25 mouse cellular contexts compared by ENCODE assay signal in genomic region chr9:58321681-58322080, GRCm38 (mm10). TPM values are rescaled to one million over a fixed set of nuclear protein-coding genes. Genes with fewer than 3 reads are reported as not detected.
DNase-seq lines count a peak whose midpoint lies in the region; ATAC-seq and TF ChIP-seq lines count a peak whose summit lies in the region.
"Had no signal": no experiment of that assay in that cellular context is flagged by ENCODE, and none has a peak within 500 bp of the region (broad histone marks: within the 10 kb centered on the region; RNA-seq: fewer than 3 reads in every experiment).

No protein-coding gene starts in this region.

- 96% methylated on average over 3 of the region's 3 CpGs for WGBS in intestine, postnatal 0 days
- 96% methylated on average over 3 of the region's 3 CpGs for WGBS in intestine, embryonic 15.5 days
- 95% methylated on average over 3 of the region's 3 CpGs for whole genome bisulfite sequencing in lung, embryonic 14.5 days
- 86% methylated on average over 3 of the region's 3 CpGs for WGBS in bone marrow, adult 2 months

- no peaks in the 10 kb centered on the region for H3K36me3 ChIP-seq in intestine, postnatal 0 days (ENCODE audit: control insufficient read depth, insufficient read depth)
- no peaks in the 10 kb centered on the region for H3K36me3 ChIP-seq in intestine, embryonic 15.5 days
- H3K36me3 ChIP-seq in lung, embryonic 14.5 days (ENCODE audit: insufficient read depth), result no peaks in the 10 kb centered on the region
- no peaks in the 10 kb centered on the region for H3K36me3 ChIP-seq in ES-Bruce4 (ENCODE audit: control insufficient read depth, insufficient read depth, low read length, poor library complexity, severe bottlenecking)
- H3K36me3 ChIP-seq: embryonic facial prominence, embryonic 15.5 days; forebrain, embryonic 12.5 days; limb, embryonic 15.5 days; stomach, embryonic 15.5 days had no signal

- H3K9ac ChIP-seq in intestine, postnatal 0 days (ENCODE audit: low read depth, low read length), result no peak overlapping the region
- no peak overlapping the region for H3K9ac ChIP-seq in intestine, embryonic 15.5 days
- H3K9ac ChIP-seq in lung, embryonic 14.5 days, result no peak overlapping the region
- H3K9ac ChIP-seq in ES-Bruce4 (ENCODE audit: low read depth, poor library complexity, severe bottlenecking), result no peak overlapping the region
- H3K9ac ChIP-seq: embryonic facial prominence, embryonic 15.5 days; forebrain, embryonic 12.5 days; limb, embryonic 15.5 days; stomach, embryonic 15.5 days had no signal

- H3K4me2 ChIP-seq in intestine, postnatal 0 days (replicated peaks; ENCODE audit: low read depth), result no peak overlapping the region
- H3K4me2 ChIP-seq in intestine, embryonic 15.5 days (replicated peaks), result no peak overlapping the region
- H3K4me2 ChIP-seq in lung, embryonic 14.5 days, result no peak overlapping the region
- H3K4me2 ChIP-seq: embryonic facial prominence, embryonic 15.5 days; forebrain, embryonic 12.5 days; limb, embryonic 15.5 days; stomach, embryonic 15.5 days had no signal

- H3K27me3 ChIP-seq in intestine, postnatal 0 days (replicated peaks; ENCODE audit: control insufficient read depth, insufficient read depth, low read length), result no peaks in the 10 kb centered on the region
- no peaks in the 10 kb centered on the region; the same call in 1 of the 2 replicates for H3K27me3 ChIP-seq in intestine, embryonic 15.5 days (replicated peaks)
- H3K27me3 ChIP-seq in lung, embryonic 14.5 days (ENCODE audit: insufficient read depth, low read length), result no peaks in the 10 kb centered on the region
- H3K27me3 ChIP-seq in ES-Bruce4 (ENCODE audit: control insufficient read depth, insufficient read depth, low read length, poor library complexity, severe bottlenecking), result no peaks in the 10 kb centered on the region
- H3K27me3 ChIP-seq: embryonic facial prominence, embryonic 15.5 days; forebrain, embryonic 12.5 days; limb, embryonic 15.5 days; stomach, embryonic 15.5 days had no signal

- peak; percentile 41; the same call in 1 of the 2 replicates for TF ChIP-seq CTCF in intestine, postnatal 0 days (IDR thresholded peaks at IDR 0.05; ENCODE audit: low read depth)
- TF ChIP-seq CTCF in lung, embryonic 14.5 days (IDR thresholded peaks at IDR 0.05; ENCODE audit: low read depth), result peak; percentile 45
- TF ChIP-seq CTCF in ES-Bruce4 (IDR thresholded peaks at IDR 0.05; ENCODE audit: low read depth, low read length), result peak; percentile 38
- TF ChIP-seq CTCF in bone marrow, adult 2 months (IDR thresholded peaks at IDR 0.05; ENCODE audit: control insufficient read depth, insufficient read depth, low read length), result peak; percentile 31; the same call in 1 of the 2 replicates

- no peak for DNase-seq in lung, embryonic 14.5 days
- DNase-seq in lung, postnatal 4 days, result no peak
- DNase-seq in frontal cortex, postnatal 10 days (ENCODE audit: low spot score in 2 of 2), result no peak
- no peak for DNase-seq in urinary bladder, adult 18-20 months (ENCODE audit: low spot score in 2 of 2)
- DNase-seq: cerebellum, postnatal 10 days; embryo, embryonic 11 days; heart, adult 11 months; kidney, adult 11 months; kidney, postnatal 36 days; lung, postnatal 14 days; right cerebral cortex, adult 18-20 months; spleen, adult 18-20 months; thymus, postnatal 25 days had no signal

- no peak overlapping the region for H3K4me3 ChIP-seq in intestine, postnatal 0 days (ENCODE audit: low read depth, low read length)
- H3K4me3 ChIP-seq in intestine, embryonic 15.5 days (replicated peaks), result no peak overlapping the region
- no peak overlapping the region for H3K4me3 ChIP-seq in lung, embryonic 14.5 days (ENCODE audit: low read depth, low read length)
- no peak overlapping the region for H3K4me3 ChIP-seq in ES-Bruce4 (ENCODE audit: low read depth, low read length)
- H3K4me3 ChIP-seq in bone marrow, adult 2 months (replicated peaks; ENCODE audit: control insufficient read depth, low read depth, low read length), result no peak overlapping the region
- H3K4me3 ChIP-seq: embryonic facial prominence, embryonic 15.5 days; forebrain, embryonic 12.5 days; limb, embryonic 15.5 days; stomach, embryonic 15.5 days had no signal

- H3K4me1 ChIP-seq in intestine, postnatal 0 days (replicated peaks; ENCODE audit: control insufficient read depth, insufficient read depth, low read length), result no peaks in the 10 kb centered on the region
- peaks cover 4% of the 10 kb centered on the region; the same call in 1 of the 2 replicates for H3K4me1 ChIP-seq in intestine, embryonic 15.5 days (replicated peaks)
- H3K4me1 ChIP-seq in lung, embryonic 14.5 days (ENCODE audit: insufficient read depth), result peaks cover 11% of the 10 kb centered on the region; the same call in 1 of the 2 replicates
- no peaks in the 10 kb centered on the region for H3K4me1 ChIP-seq in ES-Bruce4 (ENCODE audit: control insufficient read depth, insufficient read depth, low read length)
- H3K4me1 ChIP-seq in bone marrow, adult 2 months (ENCODE audit: control insufficient read depth, insufficient read depth, low read length), result no peaks in the 10 kb centered on the region

- no peak for TF ChIP-seq EP300 in ES-Bruce4 (IDR thresholded peaks at IDR 0.05; ENCODE audit: insufficient read depth, low read depth, low read length)

- TF ChIP-seq POLR2A in ES-Bruce4 (IDR thresholded peaks at IDR 0.05; ENCODE audit: insufficient read depth, low read length), result no peak
- TF ChIP-seq POLR2A in bone marrow, adult 2 months (IDR thresholded peaks at IDR 0.05; ENCODE audit: borderline replicate concordance, control insufficient read depth, low read depth, low read length), result no peak

- no peak for ATAC-seq in intestine, postnatal 0 days
- no peak for ATAC-seq in intestine, embryonic 15.5 days
- no peak for ATAC-seq in lung, embryonic 14.5 days (ENCODE audit: insufficient read depth)
- ATAC-seq: CD4-positive, CD25-positive, alpha-beta regulatory T cell, adult 4 months had no signal

- H3K27ac ChIP-seq in intestine, postnatal 0 days (ENCODE audit: low read depth, low read length), result no peak overlapping the region
- no peak overlapping the region for H3K27ac ChIP-seq in intestine, embryonic 15.5 days
- no peak overlapping the region for H3K27ac ChIP-seq in lung, embryonic 14.5 days (ENCODE audit: low read depth)
- no peak overlapping the region for H3K27ac ChIP-seq in ES-Bruce4 (ENCODE audit: insufficient read depth, low read length)
- H3K27ac ChIP-seq in bone marrow, adult 2 months (ENCODE audit: control insufficient read depth, insufficient read depth, low read depth, low read length, poor library complexity), result no peak overlapping the region
- H3K27ac ChIP-seq: embryonic facial prominence, embryonic 15.5 days; forebrain, embryonic 12.5 days; limb, embryonic 15.5 days; stomach, embryonic 15.5 days had no signal

- no peaks in the 10 kb centered on the region for H3K9me3 ChIP-seq in intestine, postnatal 0 days (ENCODE audit: control insufficient read depth)
- H3K9me3 ChIP-seq in intestine, embryonic 15.5 days, result no peaks in the 10 kb centered on the region
- H3K9me3 ChIP-seq in lung, embryonic 14.5 days (ENCODE audit: low read depth, low read length), result no peaks in the 10 kb centered on the region
- no peaks in the 10 kb centered on the region for H3K9me3 ChIP-seq in ES-Bruce4 (replicated peaks; ENCODE audit: control insufficient read depth, insufficient read depth, low read length, poor library complexity, severe bottlenecking)
- H3K9me3 ChIP-seq: embryonic facial prominence, embryonic 15.5 days; forebrain, embryonic 12.5 days; limb, embryonic 15.5 days; stomach, embryonic 15.5 days had no signal

RNA-seq across cellular contexts. Expression of gene Loxl1, which starts 8.7 kb away (rescaled TPM):
- polyA plus RNA-seq in intestine, postnatal 0 days (2015; fragmentation: Nextera tagmentation; extraction: Ambion mirVana), result 21.6 and 23.8 TPM in 2 replicates
- 34.1 and 36.2 TPM in 2 replicates for polyA plus RNA-seq in intestine, embryonic 15.5 days (2015; fragmentation: Nextera tagmentation; extraction: Ambion mirVana)
- 34.4 and 37.1 TPM in 2 replicates for polyA plus RNA-seq in lung, embryonic 14.5 days (2014; fragmentation: Nextera tagmentation; extraction: Ambion mirVana)
- polyA plus RNA-seq in ES-Bruce4 (2011; ENCODE audit: insufficient read depth, insufficient read length, low read depth, missing spikeins), result 3.4 and 3.6 TPM in 2 replicates
- 4.0 and 5.2 TPM in 2 replicates for polyA plus RNA-seq in bone marrow, adult 2 months (2011; ENCODE audit: insufficient read depth, insufficient read length, low replicate concordance, missing spikeins)
- polyA plus RNA-seq: CD4-positive, CD25-positive, alpha-beta regulatory T cell, adult 4 months had no signal

RNA-seq across cellular contexts. Expression of gene Tbc1d21, which starts 48.6 kb away (rescaled TPM):
- not detected in 2 replicates for polyA plus RNA-seq in intestine, postnatal 0 days (2015; fragmentation: Nextera tagmentation; extraction: Ambion mirVana)
- polyA plus RNA-seq in intestine, embryonic 15.5 days (2015; fragmentation: Nextera tagmentation; extraction: Ambion mirVana), result not detected in 2 replicates
- polyA plus RNA-seq in lung, embryonic 14.5 days (2014; fragmentation: Nextera tagmentation; extraction: Ambion mirVana), result not detected in 2 replicates
- not detected in 2 replicates for polyA plus RNA-seq in ES-Bruce4 (2011; ENCODE audit: insufficient read depth, insufficient read length, low read depth, missing spikeins)
- polyA plus RNA-seq in bone marrow, adult 2 months (2011; ENCODE audit: insufficient read depth, insufficient read length, low replicate concordance, missing spikeins), result not detected in 2 replicates
- polyA plus RNA-seq: CD4-positive, CD25-positive, alpha-beta regulatory T cell, adult 4 months; embryonic facial prominence, embryonic 15.5 days; forebrain, embryonic 12.5 days; heart, embryonic 16.5 days; hindbrain, embryonic 11.5 days; limb, embryonic 15.5 days; neural tube, embryonic 11.5 days; stomach, embryonic 15.5 days had no signal
